Mouse (Mus musculus) heart, postnatal 0 days (tissue): Measurements from ENCODE around the gene Hmcn1. TPM values are rescaled to one million over a fixed set of nuclear protein-coding genes. Genes with fewer than 3 reads are reported as not detected.
A peak's percentile ranks its signal among the peaks of the same experiment; 100 is the strongest.

Source experiments
- ATAC-seq: fragments of 200-750 bp; cut with Nextera tagmentation; 2 replicates; pipeline ENCODE4 v1.8.0; 2017; ENCODE audit warnings: low read depth, moderate number of reproducible peaks, moderate library complexity; ENCODE audit not compliant: insufficient read depth
- DNase-seq: peaks from one replicate; pipeline ENCODE4 v3.0.0-alpha.2; 2016; ENCODE audit warnings: low spot score
- H3K27ac ChIP-seq: fragments of 300-500 bp; sonication (generic); 2 replicates; pipeline ENCODE4 v1.5.1; 2014; ENCODE audit warnings: low read depth, mild to moderate bottlenecking
- H3K27me3 ChIP-seq: fragments of 300-500 bp; sonication (generic); 2 replicates; pipeline ENCODE4 v1.6.1; 2014; ENCODE audit warnings: low read length, mixed read lengths; ENCODE audit not compliant: control insufficient read depth, insufficient read depth
- H3K36me3 ChIP-seq: fragments of 300-500 bp; sonication (generic); replicated peaks from 2 replicates; pipeline ENCODE4 v1.6.1; 2014; ENCODE audit warnings: low read length, mixed read lengths; ENCODE audit not compliant: control insufficient read depth, insufficient read depth
- H3K4me1 ChIP-seq: fragments of 300-500 bp; sonication (generic); 2 replicates; pipeline ENCODE4 v1.6.1; 2014; ENCODE audit warnings: antibody characterized with exemption; ENCODE audit not compliant: control insufficient read depth, insufficient read depth
- H3K4me2 ChIP-seq: fragments of 300-500 bp; sonication (generic); 2 replicates; pipeline ENCODE4 v1.6.1; 2014; ENCODE audit warnings: low read depth, mild to moderate bottlenecking, low read length, moderate library complexity
- H3K4me3 ChIP-seq: fragments of 300-500 bp; sonication (generic); 2 replicates; pipeline ENCODE4 v1.5.1; 2014; ENCODE audit warnings: low read depth, low read length
- H3K9ac ChIP-seq: fragments of 300-500 bp; sonication (generic); replicated peaks from 2 replicates; pipeline ENCODE4 v1.6.1; 2014; ENCODE audit warnings: low read depth, low read length, mixed read lengths
- H3K9me3 ChIP-seq: fragments of 300-500 bp; sonication (generic); replicated peaks from 2 replicates; pipeline ENCODE4 v1.6.1; 2016; ENCODE audit warnings: low read length; ENCODE audit not compliant: control insufficient read depth
- CTCF ChIP-seq: IDR thresholded peaks from 2 replicates; pipeline ENCODE4 v1.5.1; 2016; ENCODE audit warnings: antibody characterized with exemption, control low read depth, low read depth
- EP300 ChIP-seq: IDR thresholded peaks from 2 replicates; pipeline ENCODE4 v1.6.1; 2016; ENCODE audit warnings: antibody characterized with exemption, low read depth
- WGBS: fragments of 180-500 bp; shearing (Covaris S2); extraction: QIAGEN DNeasy Blood & Tissue Kit; methylation state at CpG from one replicate; pipeline ENCODE4 v1.1.7; 2014; 5-methylcytosine and 5-hydroxymethylcytosine counted together
- polyA plus RNA-seq: library from polyadenylated mRNA; unstranded; fragments of >200 nt; fragmentation: Nextera tagmentation; extraction: Ambion mirVana; gene quantifications from 2 replicates; pipeline ENCODE4 v1.2.1, GENCODE M21; 2015
- total RNA-seq: library from RNA; depleted of rRNA; stranded (reverse); fragments of >200 nt; gene quantifications from 2 replicates; pipeline ENCODE4 v1.2.3, GENCODE M21; 2014; ENCODE audit warnings: low replicate concordance

Hmcn1 gene
- total and polyA plus RNA-seq, 2 experiments from 2014 or later, result 18.9 to 59.2 TPM

DNA sequence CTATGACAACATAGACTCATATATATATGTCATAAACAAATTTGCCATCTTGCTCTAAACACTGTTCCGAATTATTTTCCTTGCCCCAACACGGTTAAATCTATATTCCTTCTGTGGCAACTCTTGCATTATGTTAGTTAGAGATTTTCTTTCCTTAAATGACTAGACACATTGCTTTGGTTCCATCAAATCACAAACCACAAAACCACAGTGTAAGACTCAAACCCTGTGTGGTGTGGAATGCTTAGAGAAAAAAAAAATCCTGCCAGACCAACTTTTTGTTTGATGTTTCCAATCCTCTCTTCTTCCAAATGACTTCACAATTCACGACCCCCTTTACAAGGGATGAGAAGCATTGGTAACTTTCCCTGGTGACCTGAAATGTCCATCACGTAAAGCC lies 231.6 kb downstream of the Hmcn1 start:
- Histone ChIP-seq H3K36me3 (peaks cover 33% of the 10 kb centered on the region), H3K4me1 (no peaks in the 10 kb centered on the region; the same call in 1 of the 2 replicates), H3K27me3 (no peaks in the 10 kb centered on the region), H3K4me3 (no peak overlapping the region), H3K4me2 (no peak overlapping the region), H3K27ac (no peak overlapping the region), H3K9ac (no peak overlapping the region), H3K9me3 (no peaks in the 10 kb centered on the region)
- WGBS, result 95% methylated on average over 4 of the region's 4 CpGs
- ATAC-seq, result no peak
- no peak for TF ChIP-seq CTCF
- no peak for TF ChIP-seq EP300
- no peak for DNase-seq

DNA sequence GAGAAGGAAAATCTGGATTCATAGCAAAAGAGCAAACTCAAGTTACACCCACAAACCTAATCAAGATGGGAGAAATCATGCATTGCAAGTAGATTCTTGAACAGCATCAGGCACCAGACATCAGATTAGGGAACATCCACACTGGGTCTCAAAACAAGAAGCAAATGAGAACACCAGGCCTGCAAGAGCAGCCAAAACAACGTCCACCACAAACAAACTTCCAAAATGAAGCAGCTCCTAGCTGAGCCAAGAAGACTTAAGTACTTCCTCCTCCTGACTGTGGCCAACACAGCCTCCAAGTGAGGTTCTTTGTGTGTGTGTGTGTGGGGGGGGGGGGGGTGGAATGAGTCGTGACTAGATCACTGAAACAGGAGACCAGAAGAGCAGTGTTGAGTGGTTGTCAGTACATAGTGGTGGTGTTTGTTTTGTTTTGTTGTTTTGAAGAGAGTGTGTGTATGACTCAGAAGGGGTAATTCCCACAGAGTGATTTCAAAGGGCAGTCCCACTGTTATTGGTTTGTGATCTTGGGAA lies 232.4 kb downstream of the Hmcn1 start:
- H3K36me3 ChIP-seq, result peaks cover 40% of the 10 kb centered on the region
- peak overlapping the region; percentile 40; the same call in 1 of the 2 replicates for H3K27ac ChIP-seq
- H3K4me1 ChIP-seq, result no peaks in the 10 kb centered on the region; the same call in 1 of the 2 replicates
- no peaks in the 10 kb centered on the region for H3K9me3 ChIP-seq
- no peak for ATAC-seq
- no peak overlapping the region for H3K4me2 ChIP-seq
- no peak overlapping the region for H3K4me3 ChIP-seq
- H3K27me3 ChIP-seq, result no peaks in the 10 kb centered on the region
- TF ChIP-seq EP300 (no peak), CTCF (no peak)
- H3K9ac ChIP-seq, result no peak overlapping the region
- 23% methylated on average over 2 of the region's 2 CpGs for WGBS
- no peak for DNase-seq

DNA sequence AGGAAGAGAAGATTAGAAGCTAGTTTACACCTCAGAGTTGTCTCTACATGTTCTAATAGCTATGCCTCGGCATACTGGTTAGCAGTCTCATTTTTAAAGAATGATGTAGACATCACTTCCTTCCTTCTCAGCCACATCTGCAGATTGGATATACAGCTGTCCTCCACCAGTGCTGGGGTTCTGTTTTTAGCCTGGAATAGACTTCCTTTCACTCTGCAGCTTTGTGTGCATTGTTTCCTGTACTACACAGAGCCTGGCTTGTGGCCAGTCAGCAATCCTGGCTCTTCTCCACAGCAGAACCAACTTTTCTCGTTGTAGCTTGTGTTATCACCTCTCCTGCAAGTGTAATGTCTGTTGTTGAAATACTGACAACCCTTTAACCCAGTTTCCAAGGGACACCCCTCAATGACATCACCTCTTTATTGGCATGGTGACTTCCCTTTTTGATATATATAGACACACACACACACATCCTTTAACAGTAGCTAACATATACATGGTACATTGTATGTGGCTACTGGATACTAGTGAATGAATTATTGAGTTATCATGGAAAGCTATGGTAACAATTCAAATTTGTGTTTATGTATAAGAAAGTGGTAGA lies 233.7 kb downstream of the Hmcn1 start:
- Histone ChIP-seq H3K36me3 (peaks cover 27% of the 10 kb centered on the region), H3K4me2 (no peak overlapping the region), H3K4me1 (no peaks in the 10 kb centered on the region; the same call in 1 of the 2 replicates), H3K27me3 (no peaks in the 10 kb centered on the region), H3K9ac (no peak overlapping the region), H3K4me3 (no peak overlapping the region), H3K27ac (peak overlapping the region; percentile 74), H3K9me3 (no peaks in the 10 kb centered on the region)
- peak; percentile 91 for ATAC-seq
- WGBS, result 0% methylated on average over 2 of the region's 2 CpGs
- TF ChIP-seq CTCF, result no peak
- TF ChIP-seq EP300, result peak; percentile 92; the same call in 1 of the 2 replicates
- DNase-seq, result peak; percentile 88

DNA sequence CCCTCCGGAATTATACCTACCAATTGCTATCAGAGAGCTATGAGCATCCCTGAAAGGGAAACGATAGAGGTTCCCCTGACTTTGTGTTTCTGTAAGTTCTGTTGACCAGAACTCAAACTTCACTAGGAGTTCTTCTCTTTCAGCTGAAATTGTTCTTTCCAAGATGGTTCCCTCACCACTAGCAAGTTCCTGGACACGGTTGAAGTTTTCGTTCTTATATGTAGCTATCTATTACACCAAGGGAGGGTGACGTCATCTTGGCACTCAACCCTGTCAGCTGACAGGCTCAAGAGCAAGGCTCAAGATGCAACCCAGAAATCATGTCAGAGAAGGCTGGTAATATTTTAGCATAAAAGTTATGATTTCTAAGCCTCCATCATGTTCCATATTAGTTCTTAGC lies 239.3 kb downstream of the Hmcn1 start:
- WGBS, result 58% methylated on average over 5 of the region's 5 CpGs
- DNase-seq (peak; percentile 13), ATAC-seq (no peak)
- no peaks in the 10 kb centered on the region; the same call in 1 of the 2 replicates for H3K4me1 ChIP-seq
- H3K4me3 ChIP-seq, result no peak overlapping the region
- peaks cover 38% of the 10 kb centered on the region for H3K36me3 ChIP-seq
- H3K4me2 ChIP-seq, result no peak overlapping the region
- no peaks in the 10 kb centered on the region for H3K27me3 ChIP-seq
- no peaks in the 10 kb centered on the region for H3K9me3 ChIP-seq
- TF ChIP-seq CTCF (no peak), EP300 (no peak)
- H3K9ac ChIP-seq, result no peak overlapping the region
- no peak overlapping the region for H3K27ac ChIP-seq

DNA sequence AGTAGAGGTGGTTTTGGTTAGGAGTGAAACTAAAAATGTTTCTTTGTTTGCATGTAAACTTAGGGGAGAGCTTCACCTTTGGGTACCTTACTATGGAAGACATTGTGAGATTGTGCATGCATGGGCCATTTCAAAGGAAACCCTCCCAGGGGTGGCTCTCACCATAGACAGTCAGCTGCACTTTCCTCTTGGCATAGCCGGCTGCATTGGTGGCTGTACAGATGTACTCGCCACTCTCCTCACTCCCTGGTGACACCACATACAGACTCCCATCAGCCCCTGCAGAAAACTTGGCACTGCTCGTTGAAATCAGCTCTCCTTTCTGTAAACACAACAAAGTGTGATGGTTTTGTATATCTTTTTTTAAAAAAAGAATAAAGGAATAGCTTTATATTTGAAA lies 244.5 kb downstream of the Hmcn1 start:
- ATAC-seq, result no peak
- 69% methylated on average over 3 of the region's 3 CpGs for whole genome bisulfite sequencing

More for the DNA sequence above, 244.5 kb downstream of the Hmcn1 start:
- Histone ChIP-seq H3K9ac (no peak overlapping the region), H3K4me1 (no peaks in the 10 kb centered on the region), H3K4me2 (no peak overlapping the region), H3K4me3 (no peak overlapping the region), H3K36me3 (peaks cover 62% of the 10 kb centered on the region), H3K9me3 (no peaks in the 10 kb centered on the region), H3K27me3 (no peaks in the 10 kb centered on the region), H3K27ac (no peak overlapping the region)
- TF ChIP-seq EP300 (no peak), CTCF (no peak)
- no peak for DNase-seq
